Mouse (Mus musculus): ENCODE results near the gene Slc39a11.

DNA sequence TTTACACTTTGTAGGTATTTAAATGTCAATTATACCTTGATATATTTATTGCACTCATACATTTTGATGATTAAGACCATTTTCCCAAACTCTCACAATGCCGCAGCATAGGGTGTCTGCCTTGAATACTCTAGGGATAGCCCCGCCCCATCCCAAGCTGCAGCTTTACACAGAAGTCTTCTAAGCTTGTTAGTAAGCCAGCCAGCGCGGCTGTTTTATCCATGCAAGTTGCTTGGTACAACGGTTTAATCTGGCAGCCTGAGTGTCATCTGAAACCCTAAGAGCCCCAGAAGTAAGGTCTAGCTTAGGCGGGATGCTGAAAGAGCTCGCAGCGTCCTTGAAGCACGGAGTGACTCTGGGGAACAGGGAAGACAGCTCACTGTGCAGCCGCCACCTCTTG, 238.1 kb downstream of the Slc39a11 start:
- no peak for TF ChIP-seq CTCF (IDR thresholded peaks at IDR 0.05; ENCODE audit: low read depth, low read length)
- TF ChIP-seq TAL1 (conservative IDR thresholded peaks at IDR 0.05; ENCODE audit: low read depth, low read length) = no peak
- no peak for TF ChIP-seq POLR2AphosphoS5 (IDR thresholded peaks at IDR 0.05; ENCODE audit: insufficient replicate concordance, low read depth, low read length)
- no peak for TF ChIP-seq GATA1 (IDR thresholded peaks at IDR 0.05; ENCODE audit: borderline replicate concordance, low read length)
